Mouse (Mus musculus): ENCODE measurements around the gene Agpat4. TPM values are rescaled to one million over a fixed set of nuclear protein-coding genes. Genes with fewer than 3 reads are reported as not detected.
"Not testable (repeated sequence)": the region's sequence is repeated elsewhere in the genome, so short reads cannot be mapped to it uniquely, and the experiment has no call there.

The Agpat4 gene
- polyA plus RNA-seq, 1 experiment, result 25.3 TPM

DNA sequence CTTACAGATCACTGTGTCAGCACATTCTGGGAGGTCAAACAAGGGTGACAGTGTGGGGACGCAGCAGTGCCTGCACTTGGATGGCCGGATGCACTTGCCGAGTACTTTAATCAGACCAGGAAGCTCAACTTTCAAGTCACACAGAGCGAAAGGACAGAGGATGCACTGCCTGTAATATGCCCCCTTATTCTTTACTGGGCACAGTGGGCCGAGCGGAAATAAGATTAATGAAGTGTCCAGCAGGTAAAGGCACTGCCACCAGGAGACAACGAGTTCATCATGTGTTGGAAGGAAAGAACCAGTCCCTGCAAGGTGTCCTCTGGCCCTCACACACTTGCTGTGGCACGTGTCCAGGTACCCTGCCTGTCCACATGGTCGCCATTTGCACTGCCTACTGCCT, 105.6 kb downstream of the Agpat4 start:
- Histone ChIP-seq H3K79me3 (ENCODE audit: low read depth) (no peaks in the 10 kb centered on the region), H3K36me3 (ENCODE audit: control insufficient read depth, insufficient read depth) (peaks cover 8% of the 10 kb centered on the region)

DNA sequence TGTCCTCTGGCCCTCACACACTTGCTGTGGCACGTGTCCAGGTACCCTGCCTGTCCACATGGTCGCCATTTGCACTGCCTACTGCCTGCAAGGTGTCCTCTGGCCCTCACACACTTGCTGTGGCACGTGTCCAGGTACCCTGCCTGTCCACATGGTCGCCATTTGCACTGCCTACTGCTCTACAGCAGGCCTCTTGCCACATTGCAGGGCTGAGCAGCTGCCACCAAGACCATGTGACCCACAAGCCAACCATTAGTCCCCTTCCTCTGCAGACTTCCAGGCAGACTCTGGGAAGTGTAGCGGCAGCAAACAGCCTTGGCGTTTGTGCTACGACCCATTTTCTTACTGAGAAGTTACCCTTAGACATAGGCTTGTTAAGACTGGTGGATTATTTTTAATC, 106.0 kb downstream of the Agpat4 start:
- not testable (repeated sequence) for H3K79me2 ChIP-seq (ENCODE audit: control insufficient read depth, insufficient read depth); H3K27me3 ChIP-seq (ENCODE audit: control insufficient read depth, insufficient read depth, insufficient read length); H3K4me3 ChIP-seq (ENCODE audit: insufficient read depth, poor library complexity, severe bottlenecking); H3K36me3 ChIP-seq (ENCODE audit: control insufficient read depth, insufficient read depth); H3K79me3 ChIP-seq (ENCODE audit: low read depth); H3ac ChIP-seq (ENCODE audit: control insufficient read depth, insufficient read length, low read depth)

More for the DNA sequence above, 105.6 kb downstream of the Agpat4 start:
- Histone ChIP-seq H3K79me2 (ENCODE audit: control insufficient read depth, insufficient read depth) (no peaks in the 10 kb centered on the region), H3K4me3 (ENCODE audit: insufficient read depth, poor library complexity, severe bottlenecking) (no peak overlapping the region), H3ac (ENCODE audit: control insufficient read depth, insufficient read length, low read depth) (no peak overlapping the region), H3K27me3 (ENCODE audit: control insufficient read depth, insufficient read depth, insufficient read length) (no peaks in the 10 kb centered on the region)
- no peak for TF ChIP-seq MYOG (IDR thresholded peaks at IDR 0.05; ENCODE audit: control insufficient read depth, extremely low read depth, insufficient read length)
- TF ChIP-seq USF1 (IDR thresholded peaks at IDR 0.05; ENCODE audit: low read depth), result no peak
- no peak for TF ChIP-seq MAX (IDR thresholded peaks at IDR 0.05)
- TF ChIP-seq FOSL1 (IDR thresholded peaks at IDR 0.05; ENCODE audit: insufficient read depth, low read length, poor library complexity, severe bottlenecking), result no peak
- no peak for TF ChIP-seq CEBPB (IDR thresholded peaks at IDR 0.05; ENCODE audit: low read depth)
- TF ChIP-seq CTCF (IDR thresholded peaks at IDR 0.05; ENCODE audit: control insufficient read depth, insufficient read depth, insufficient read length), result no peak
- no peak for TF ChIP-seq MYOD1 (IDR thresholded peaks at IDR 0.05; ENCODE audit: control insufficient read depth, insufficient read length, low read depth)

DNA sequence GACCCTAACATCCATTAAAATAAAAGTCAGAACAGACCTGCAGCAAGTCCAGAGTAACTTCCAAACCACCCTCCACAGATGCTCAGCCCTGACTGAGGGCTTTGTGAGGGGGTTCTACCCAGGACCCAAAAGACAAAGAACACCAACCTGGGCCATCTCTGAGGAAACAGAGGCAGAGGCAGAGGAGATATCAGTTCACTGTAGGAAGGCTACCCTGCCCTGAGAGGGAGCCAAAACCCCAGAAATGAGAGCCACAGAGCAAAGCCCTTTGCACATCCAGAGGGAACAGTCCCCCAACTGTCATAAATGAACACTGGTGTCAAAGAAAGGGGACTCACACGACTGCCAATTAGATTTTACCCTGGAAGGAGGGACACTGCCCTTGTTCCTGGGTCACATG, 106.7 kb downstream of the Agpat4 start:
- no peaks in the 10 kb centered on the region for H3K79me3 ChIP-seq (ENCODE audit: low read depth)
- no peak for TF ChIP-seq FOSL1 (IDR thresholded peaks at IDR 0.05; ENCODE audit: insufficient read depth, low read length, poor library complexity, severe bottlenecking)
- no peak for TF ChIP-seq MYOG (IDR thresholded peaks at IDR 0.05; ENCODE audit: control insufficient read depth, extremely low read depth, insufficient read length)
- no peak for TF ChIP-seq USF1 (IDR thresholded peaks at IDR 0.05; ENCODE audit: low read depth)
- no peak for TF ChIP-seq CEBPB (IDR thresholded peaks at IDR 0.05; ENCODE audit: low read depth)
- TF ChIP-seq CTCF (IDR thresholded peaks at IDR 0.05; ENCODE audit: control insufficient read depth, insufficient read depth, insufficient read length), result no peak
- no peak for TF ChIP-seq MYOD1 (IDR thresholded peaks at IDR 0.05; ENCODE audit: control insufficient read depth, insufficient read length, low read depth)
- no peak for TF ChIP-seq MAX (IDR thresholded peaks at IDR 0.05)
- peaks cover 8% of the 10 kb centered on the region for H3K36me3 ChIP-seq (ENCODE audit: control insufficient read depth, insufficient read depth)
- no peak overlapping the region for H3K4me3 ChIP-seq (ENCODE audit: insufficient read depth, poor library complexity, severe bottlenecking)
- H3ac ChIP-seq (ENCODE audit: control insufficient read depth, insufficient read length, low read depth), result no peak overlapping the region
- no peaks in the 10 kb centered on the region for H3K79me2 ChIP-seq (ENCODE audit: control insufficient read depth, insufficient read depth)
- H3K27me3 ChIP-seq (ENCODE audit: control insufficient read depth, insufficient read depth, insufficient read length), result no peaks in the 10 kb centered on the region

DNA sequence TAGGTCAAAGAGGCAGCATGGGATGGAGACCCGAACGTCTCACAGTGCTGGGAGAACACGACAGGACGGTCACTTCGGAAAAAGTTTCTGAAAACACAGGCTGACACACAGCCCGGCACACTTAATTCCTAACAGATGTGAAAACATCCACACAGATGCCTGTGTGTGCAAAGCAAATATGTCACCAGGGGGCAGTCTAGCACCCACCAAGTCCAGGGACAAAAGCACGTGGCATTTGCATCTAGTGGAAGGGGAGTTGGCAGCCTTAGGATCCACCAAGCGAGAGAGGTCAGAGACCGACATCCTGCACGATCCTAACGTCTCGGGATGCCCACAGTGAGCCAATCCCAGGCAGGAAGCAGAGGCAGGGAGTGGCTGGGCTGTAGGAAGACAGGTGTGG, 108.0 kb downstream of the Agpat4 start:
- TF ChIP-seq FOSL1 (IDR thresholded peaks at IDR 0.05; ENCODE audit: insufficient read depth, low read length, poor library complexity, severe bottlenecking) (no peak), MAX (IDR thresholded peaks at IDR 0.05) (peak; percentile 52), USF1 (IDR thresholded peaks at IDR 0.05; ENCODE audit: low read depth) (peak; percentile 33), CTCF (IDR thresholded peaks at IDR 0.05; ENCODE audit: control insufficient read depth, insufficient read depth, insufficient read length) (peak; percentile 10), MYOG (IDR thresholded peaks at IDR 0.05; ENCODE audit: control insufficient read depth, extremely low read depth, insufficient read length) (no peak), CEBPB (IDR thresholded peaks at IDR 0.05; ENCODE audit: low read depth) (no peak), MYOD1 (IDR thresholded peaks at IDR 0.05; ENCODE audit: control insufficient read depth, insufficient read length, low read depth) (no peak)
- no peaks in the 10 kb centered on the region for H3K27me3 ChIP-seq (ENCODE audit: control insufficient read depth, insufficient read depth, insufficient read length)
- peaks cover 14% of the 10 kb centered on the region for H3K36me3 ChIP-seq (ENCODE audit: control insufficient read depth, insufficient read depth)
- H3K4me3 ChIP-seq (ENCODE audit: insufficient read depth, poor library complexity, severe bottlenecking), result no peak overlapping the region
- H3ac ChIP-seq (ENCODE audit: control insufficient read depth, insufficient read length, low read depth), result no peak overlapping the region
- H3K79me3 ChIP-seq (ENCODE audit: low read depth), result no peaks in the 10 kb centered on the region
- H3K79me2 ChIP-seq (ENCODE audit: control insufficient read depth, insufficient read depth), result no peaks in the 10 kb centered on the region

DNA sequence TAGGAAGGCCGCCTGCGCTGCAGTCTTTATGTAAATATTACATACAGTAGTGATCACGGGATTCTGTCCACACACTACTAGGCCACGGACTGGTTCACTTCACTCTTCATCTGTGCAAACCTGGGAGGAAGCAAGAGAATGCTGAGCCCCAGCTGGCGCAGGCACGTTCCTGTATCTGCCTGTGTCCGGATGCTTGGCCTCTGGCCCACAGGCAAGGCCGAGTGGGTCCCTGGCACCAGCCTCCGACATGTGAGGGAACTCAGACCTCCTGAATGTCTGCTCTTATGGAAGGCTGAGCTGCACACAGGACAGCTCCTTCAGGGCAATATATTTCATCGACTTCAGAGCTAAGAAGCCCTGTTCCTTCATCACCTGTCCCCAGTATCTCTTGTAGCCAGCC, 109.5 kb downstream of the Agpat4 start:
- peaks cover 19% of the 10 kb centered on the region for H3K36me3 ChIP-seq (ENCODE audit: control insufficient read depth, insufficient read depth)
- TF ChIP-seq FOSL1 (IDR thresholded peaks at IDR 0.05; ENCODE audit: insufficient read depth, low read length, poor library complexity, severe bottlenecking), result no peak
- H3K4me3 ChIP-seq (ENCODE audit: insufficient read depth, poor library complexity, severe bottlenecking), result no peak overlapping the region

DNA sequence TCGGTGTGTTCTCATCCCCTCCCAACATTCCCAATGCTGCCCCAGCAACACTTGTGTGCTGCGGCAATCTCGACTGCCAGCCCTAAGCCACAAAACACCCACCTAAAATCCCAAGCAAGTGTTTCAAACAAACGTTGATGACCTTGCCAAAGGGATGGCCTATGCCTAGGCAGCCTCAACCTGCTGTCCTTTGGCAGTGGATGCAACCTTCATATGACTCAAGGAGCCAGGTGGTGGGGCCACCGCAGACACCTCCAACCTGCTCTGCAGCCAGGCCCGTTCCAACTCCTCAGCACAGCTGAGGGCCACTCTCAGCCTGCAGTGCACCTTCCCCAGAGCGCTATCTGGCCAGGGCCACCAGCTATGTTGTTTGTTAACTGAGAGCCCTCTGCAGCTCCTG, 110.0 kb downstream of the Agpat4 start:
- Histone ChIP-seq H3K27me3 (ENCODE audit: control insufficient read depth, insufficient read depth, insufficient read length) (no peaks in the 10 kb centered on the region), H3K79me3 (ENCODE audit: low read depth) (no peaks in the 10 kb centered on the region), H3K79me2 (ENCODE audit: control insufficient read depth, insufficient read depth) (no peaks in the 10 kb centered on the region), H3K36me3 (ENCODE audit: control insufficient read depth, insufficient read depth) (peaks cover 22% of the 10 kb centered on the region), H3K4me3 (ENCODE audit: insufficient read depth, poor library complexity, severe bottlenecking) (no peak overlapping the region), H3ac (ENCODE audit: control insufficient read depth, insufficient read length, low read depth) (no peak overlapping the region)
- TF ChIP-seq CEBPB (IDR thresholded peaks at IDR 0.05; ENCODE audit: low read depth) (no peak), MYOG (IDR thresholded peaks at IDR 0.05; ENCODE audit: control insufficient read depth, extremely low read depth, insufficient read length) (no peak), MYOD1 (IDR thresholded peaks at IDR 0.05; ENCODE audit: control insufficient read depth, insufficient read length, low read depth) (no peak), MAX (IDR thresholded peaks at IDR 0.05) (no peak), FOSL1 (IDR thresholded peaks at IDR 0.05; ENCODE audit: insufficient read depth, low read length, poor library complexity, severe bottlenecking) (no peak), USF1 (IDR thresholded peaks at IDR 0.05; ENCODE audit: low read depth) (no peak), CTCF (IDR thresholded peaks at IDR 0.05; ENCODE audit: control insufficient read depth, insufficient read depth, insufficient read length) (no peak)

More for the DNA sequence above, 109.5 kb downstream of the Agpat4 start:
- Histone ChIP-seq H3ac (ENCODE audit: control insufficient read depth, insufficient read length, low read depth) (no peak overlapping the region), H3K79me2 (ENCODE audit: control insufficient read depth, insufficient read depth) (no peaks in the 10 kb centered on the region), H3K27me3 (ENCODE audit: control insufficient read depth, insufficient read depth, insufficient read length) (no peaks in the 10 kb centered on the region), H3K79me3 (ENCODE audit: low read depth) (no peaks in the 10 kb centered on the region)
